Mouse (Mus musculus) right cerebral cortex, postnatal 10 days (tissue): ENCODE results near the gene Lrrn3.

Experiments
- DNase-seq, 2 experiments: peaks; one replicate each; pipeline ENCODE4 v3.0.0; 2021; ENCODE audit warnings: low spot score in 2 of 2

Gene Lrrn3

DNA sequence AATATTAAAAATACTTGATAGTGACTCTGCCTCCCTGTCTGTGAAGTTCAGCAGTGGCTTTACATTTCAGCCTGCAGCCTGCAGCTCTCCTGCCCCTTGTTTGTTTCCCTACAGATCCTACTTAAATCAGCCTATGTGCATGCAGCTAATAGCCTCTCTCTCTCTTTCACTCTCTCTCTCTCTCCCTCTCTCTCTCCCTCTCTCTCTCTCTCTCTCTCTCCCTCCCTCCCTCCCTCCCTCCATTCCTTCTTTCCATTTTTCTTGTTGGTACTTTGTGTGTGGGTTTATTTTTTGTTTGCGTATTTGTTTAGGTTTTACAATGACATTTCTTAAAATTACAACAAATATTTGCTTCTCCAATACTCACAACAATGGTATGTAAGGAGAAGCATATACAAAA is at the start of gene Lrrn3:
Gene Lrrn3, minus strand, starts transcription at position 101 of the 400 bp plus-strand sequence.
- DNase-seq, result no peak

DNA sequence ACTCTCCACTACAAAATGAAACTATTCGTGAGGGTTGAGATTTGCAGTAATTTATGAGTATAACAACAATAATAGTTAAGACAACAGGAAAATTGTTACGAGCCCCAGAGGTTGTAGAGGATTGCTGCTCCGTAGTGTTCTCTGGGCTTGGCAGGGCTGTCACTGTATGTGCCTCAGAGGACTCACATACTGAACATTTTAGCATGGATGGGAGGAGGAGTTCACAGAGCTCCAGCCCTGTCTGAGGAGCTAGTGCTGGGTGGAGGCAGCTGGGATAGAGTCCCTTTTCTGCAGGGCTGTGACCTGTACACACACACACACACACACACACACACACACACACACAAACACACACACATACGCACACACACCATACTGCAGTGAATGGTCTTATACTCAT is 42.2 kb upstream of the Lrrn3 start:
- no peak for DNase-seq

DNA sequence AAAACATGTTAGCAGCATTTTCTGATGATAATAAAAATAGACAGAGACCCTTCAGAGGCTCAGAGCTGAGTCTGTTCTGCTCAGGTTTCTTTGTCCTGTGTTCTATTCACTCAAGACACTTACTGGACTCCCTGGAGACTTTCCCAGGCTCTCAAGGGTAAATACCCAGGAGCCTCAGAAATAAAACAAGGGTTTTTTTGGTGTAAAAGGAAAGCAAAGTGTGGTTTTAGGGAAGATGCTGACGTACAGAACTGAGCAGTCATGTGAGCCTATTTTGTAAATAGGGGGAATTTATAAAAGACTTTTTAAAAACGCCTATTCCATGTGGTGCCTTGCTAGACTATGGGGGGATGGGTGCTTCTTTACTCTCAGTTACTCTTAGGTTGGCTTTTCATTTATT is 40.5 kb upstream of the Lrrn3 start:
- no peak for DNase-seq

DNA sequence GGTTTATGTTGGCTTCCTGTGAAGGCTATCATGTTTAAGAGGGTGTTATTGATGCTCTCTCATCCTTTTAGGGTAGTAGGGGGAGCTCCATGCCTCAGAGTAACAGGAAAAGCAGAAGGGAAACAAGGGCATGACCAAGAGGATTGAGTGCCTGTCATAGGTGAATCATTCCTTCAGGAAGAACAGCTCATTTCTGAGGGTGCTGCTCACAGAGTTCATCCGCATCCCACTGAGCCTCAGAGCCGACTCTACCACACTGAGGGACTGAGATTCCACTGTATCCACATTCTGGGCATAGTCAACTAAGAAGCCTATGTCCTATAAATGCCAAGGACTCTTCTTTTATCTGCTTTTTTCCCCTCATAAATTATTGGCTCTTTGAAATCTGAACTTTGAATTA is 35.4 kb upstream of the Lrrn3 start:
- no peak for DNase-seq

DNA sequence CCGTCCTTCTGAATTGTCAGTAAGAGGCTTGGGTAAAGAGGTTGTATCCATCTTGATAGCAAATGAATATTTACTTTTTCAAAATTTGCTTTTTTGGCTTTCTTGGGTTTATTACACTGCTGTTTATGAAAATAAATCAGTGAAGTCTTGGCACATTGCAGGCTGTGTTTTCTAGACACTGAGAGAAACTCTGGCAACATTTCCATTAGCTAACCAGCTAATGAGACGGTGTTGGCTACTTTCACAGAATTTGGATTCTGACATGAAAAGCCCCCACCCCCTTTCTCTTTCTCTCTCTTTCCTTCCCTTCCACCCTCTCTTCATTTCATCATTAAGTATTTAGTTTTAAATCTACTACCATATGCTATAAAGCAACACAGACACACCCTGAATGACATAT is 34.1 kb upstream of the Lrrn3 start:
- DNase-seq, result no peak

DNA sequence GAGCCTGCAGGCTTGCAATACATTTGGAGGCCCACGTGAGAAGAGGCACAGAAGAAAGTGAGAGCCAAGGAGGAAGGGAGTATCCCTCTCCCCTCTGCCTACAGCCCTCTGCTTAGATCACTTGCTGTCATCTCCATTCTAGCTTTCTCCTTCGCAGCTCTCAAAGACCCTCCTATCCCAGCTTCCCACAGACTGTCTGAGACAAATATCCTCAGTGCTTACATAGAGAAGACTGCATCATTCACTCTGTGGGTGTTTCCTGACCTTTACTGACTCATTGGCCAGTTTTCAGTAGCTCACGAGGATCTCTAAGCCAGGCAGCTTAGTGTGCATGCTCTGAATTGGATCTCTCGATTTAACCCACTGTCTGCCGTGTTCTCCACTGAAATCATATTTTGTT is 32.7 kb upstream of the Lrrn3 start:
- no peak for DNase-seq

DNA sequence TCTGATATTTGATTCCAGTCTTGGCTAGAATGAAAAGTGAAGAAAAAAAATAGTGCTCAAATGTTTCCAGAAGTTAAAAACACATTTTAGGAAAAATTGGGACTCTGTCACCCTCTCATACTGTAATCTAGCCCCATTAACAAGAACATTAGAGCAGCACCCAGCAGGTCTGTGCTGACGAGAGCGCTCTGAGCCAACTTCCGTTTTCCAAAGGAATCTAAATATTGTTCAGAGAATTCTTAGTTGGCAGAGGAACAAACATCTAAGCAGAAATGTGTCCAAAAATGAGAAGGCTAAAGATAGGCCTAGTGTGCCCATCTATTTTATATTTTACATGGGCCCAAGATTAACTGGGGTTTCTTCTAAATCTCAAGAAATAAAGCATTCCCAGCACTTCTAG is 24.4 kb upstream of the Lrrn3 start:
- DNase-seq, result peak; percentile 38 to 43

DNA sequence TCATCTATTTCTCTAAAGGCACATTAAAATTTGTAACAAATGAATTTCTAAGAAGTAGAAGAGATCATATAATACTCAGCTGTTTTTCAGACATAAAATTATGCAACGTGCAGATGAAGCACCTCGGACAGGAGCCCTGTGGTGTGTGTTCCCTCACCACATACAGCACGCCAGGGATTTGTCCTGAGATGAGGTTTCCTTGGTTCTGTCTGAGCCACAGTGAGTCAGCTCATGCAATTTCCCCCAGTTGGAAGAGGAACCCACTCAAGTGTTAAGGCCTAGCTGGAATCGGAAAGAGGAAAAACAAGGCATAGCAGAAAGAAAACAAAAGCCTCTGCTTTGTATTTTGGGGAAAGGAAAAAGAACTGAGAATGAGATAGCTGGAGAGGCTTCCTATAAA is 22.4 kb upstream of the Lrrn3 start:
- no peak for DNase-seq

DNA sequence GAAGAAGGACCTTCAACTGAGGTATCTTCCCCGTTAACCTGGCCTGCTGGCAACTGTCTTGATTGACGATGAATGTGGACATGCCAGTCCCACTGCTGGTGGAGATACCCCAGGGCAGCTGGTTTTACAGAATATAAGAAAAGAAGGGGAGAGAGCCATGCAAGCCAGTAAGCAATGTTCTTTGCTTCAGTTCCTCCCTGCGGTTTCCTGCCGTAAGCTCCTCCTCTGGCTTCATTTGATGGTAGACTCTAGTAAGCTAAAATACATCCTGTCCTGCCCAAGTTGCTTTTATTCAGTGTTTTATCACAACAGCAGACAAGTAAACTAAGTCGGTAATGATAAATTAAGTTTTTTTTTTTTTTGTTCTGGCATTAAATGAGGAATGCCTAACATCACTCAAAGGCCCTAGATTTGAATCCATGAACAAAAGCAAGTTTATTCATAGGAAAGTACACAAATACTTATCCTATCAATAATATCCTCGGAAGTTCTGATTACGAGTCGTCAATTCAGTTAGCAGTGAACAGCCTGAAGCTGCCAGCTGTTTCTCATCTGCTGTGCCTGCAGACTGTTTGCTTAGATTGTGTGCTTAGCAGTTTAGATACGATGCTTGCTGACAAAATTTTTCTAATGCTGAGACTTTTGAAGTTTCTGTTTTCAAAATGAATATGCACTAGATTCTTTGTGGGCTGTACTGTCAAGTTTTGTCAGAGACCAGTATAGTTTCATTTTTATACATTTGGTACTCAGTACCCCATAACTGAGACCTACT is 14.0 kb upstream of the Lrrn3 start:
- DNase-seq, result no peak

DNA sequence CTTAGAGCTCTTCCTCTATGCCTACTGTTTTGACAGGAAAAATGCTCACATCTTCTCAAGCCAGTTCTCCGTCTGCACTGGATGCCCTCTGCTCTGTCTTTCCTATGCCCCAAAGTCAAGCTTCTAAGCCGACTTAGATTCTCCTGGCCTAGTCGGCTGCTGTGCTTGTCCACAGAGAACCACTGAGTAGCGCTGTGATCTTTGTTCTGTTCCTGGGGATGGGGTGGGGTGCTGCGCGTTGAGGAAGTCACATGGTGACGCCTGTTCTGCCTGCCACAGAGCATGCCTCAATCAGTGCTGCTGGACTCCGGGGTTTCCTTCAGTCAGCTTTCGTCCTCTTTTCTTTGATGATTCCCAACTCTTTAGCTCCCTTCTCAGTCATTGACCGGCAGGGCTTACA is 8.4 kb upstream of the Lrrn3 start:
- DNase-seq, result no peak

DNA sequence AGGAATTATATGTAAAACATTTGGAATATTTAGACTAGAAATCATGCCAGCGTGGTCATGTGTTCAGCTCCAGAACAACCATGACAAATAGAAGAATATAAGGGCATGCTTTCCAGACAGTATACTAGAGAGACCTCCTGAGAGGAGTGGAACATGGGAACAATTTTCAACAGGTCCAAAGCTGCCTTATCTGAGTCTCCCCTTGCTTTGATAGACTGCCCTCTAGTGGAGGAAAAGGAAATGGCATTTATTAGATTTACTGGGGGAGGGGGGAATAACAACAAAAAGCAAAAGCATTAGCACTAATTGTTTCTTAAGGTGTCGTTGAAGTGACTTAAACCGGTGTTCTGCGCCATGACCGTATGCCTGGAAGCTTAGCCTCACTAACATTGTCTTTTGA is 774 bp upstream of the Lrrn3 start:
- DNase-seq, result no peak

DNA sequence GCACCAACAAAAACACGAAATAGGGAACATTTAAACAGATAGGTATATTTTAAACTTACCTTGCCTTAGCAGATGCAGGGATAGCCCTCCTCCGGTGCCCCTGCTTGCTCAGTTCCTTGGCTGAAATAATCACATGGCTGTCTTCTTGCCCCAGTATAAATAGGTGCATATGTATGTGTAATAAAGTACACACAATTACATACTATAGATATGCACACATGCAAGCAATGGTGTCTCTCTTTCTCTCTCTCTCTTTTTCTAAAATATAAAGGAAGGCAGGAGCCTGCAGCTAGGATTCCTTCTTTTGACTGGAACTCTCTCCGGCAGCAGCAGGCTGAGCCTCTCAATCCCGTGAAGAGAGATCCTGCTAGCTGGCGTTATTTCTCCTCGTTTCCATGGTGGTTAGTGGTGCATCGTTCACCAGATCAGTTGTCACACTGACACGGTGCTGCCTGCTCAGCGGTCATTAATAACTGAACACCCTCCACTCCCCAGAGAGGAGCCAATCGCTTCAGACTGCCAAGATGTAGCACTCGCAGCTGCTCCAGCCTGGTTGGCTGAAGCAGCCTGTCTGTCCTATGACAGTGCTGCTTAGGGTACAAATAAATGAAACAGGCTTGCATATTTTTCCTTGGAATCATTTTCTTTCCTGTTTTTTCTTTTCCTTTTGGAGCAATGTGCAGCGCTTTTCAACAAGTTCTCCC is 567 bp downstream of the Lrrn3 start:
- peak; percentile 89 to 94 for DNase-seq

DNA sequence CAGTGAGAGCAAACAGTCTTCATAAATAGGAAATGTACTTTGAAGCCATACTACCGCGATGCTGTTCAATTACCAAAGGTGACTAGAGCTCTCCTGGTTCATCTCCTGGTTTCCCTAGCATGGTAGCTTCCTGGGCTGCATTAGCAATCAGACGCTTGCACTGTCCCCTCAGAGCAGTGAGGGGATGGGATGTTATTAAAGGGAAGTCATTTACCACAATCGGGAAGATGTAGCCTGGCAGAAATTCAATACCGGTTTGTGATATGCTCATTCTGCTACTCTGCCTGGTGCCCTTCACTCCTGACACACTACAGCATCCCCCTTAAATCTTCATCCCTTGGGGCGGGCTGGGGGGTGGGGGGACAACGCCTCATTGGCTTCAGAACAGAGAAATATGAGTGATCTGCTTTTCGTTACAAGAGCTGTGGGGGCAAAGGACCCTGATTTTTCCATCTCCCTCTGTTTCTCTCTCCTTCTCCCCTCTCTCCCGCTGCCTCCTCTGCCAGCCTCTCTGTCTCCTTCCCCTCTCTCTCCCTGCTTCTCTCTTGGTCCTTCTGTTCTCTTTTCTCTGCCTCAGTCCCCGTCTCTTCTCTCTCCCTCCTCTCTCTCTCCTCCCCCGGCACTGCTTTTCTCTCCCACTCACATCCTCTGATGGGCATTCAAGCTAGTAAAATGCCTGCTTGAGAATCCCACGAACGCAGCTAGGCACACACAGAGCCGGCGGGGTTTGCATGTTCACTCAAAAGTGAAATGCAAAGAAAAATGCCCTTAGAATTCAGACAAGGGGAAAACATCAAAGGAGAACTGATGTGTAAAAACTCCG is 1.3 kb downstream of the Lrrn3 start:
- DNase-seq, result peak; percentile 70 to 71

DNA sequence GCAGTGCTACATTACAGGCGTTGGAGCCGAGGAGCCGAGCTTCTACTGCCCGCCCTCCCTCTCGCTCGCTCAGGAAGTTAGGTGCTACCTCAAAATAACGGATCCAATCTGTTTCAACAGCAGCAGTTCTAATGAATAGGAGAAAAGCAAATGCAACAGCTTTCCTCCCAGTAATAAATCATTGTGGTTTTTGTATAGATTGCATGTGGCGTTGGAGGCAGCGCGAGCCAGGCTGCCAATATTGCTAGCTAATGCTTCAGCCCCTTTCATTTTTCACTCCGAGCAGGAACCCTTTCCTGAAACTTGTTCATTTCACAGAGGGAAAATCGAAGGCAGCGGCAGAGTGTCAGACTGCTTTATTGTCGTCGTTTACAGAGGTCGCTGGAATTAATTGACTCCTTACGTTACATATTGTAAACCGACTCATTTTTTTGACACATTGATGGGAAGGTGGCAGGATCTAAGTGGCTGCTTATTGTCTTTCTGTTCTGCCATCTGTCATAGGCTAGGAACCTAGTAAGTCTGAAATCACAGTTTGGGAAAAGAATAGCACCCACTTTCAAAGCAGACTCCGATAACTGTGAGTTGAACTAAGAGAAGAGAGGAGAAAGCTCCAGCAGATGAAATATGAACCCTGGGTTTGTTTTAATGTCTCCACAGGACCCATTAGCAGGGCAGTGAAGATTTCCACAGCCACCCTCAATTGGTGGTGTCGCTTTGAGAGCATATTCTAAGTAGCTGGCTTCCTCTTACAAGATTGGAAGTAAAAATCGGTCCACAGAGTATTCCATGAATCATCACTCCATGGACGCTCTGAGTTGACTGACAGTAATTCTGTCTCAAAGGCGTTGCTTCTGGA is 2.4 kb downstream of the Lrrn3 start:
- peak; percentile 33 to 38 for DNase-seq

DNA sequence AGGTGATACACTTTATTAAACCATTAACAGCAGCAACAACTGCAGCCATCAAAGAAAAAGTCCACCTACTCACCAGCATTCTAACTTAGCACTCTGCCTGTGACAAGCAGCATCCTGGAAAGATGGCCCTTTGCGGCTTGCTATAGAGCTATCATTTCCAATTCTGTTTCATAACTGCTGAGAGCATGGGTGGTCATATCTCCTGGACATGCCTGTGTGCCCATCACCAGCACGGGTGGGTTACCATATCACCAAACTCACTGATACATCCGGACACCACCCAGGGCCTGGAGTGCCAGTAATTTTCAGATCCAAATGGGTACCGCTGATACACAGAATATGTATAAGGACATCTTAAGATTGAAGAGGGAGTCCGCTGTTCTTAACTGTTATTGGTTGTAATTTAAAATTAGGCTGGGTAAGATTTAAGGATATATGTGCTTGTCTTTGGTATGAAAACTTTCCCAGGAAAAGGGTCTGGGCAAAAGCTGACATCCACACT is 3.1 kb downstream of the Lrrn3 start:
- DNase-seq, result peak; percentile 30 to 34

DNA sequence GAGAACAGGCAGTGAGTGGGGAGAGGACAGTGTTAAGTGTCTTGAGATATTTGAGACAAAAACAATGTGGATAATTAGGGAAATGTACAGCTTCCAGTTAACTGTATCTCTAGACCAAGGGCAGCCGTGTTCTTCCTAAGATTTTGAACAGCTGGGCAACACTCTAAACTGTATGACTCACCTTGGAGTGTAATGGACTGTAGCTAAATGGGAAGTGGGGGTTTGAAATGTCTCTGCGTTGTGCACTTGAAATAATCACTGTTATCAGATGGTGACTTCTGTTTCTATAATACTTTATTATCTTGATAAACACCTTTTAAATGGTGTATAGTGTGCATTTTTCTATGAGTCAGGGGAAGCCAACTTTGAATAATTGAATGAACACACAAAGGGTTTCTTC is 4.7 kb downstream of the Lrrn3 start:
- DNase-seq, result no peak

DNA sequence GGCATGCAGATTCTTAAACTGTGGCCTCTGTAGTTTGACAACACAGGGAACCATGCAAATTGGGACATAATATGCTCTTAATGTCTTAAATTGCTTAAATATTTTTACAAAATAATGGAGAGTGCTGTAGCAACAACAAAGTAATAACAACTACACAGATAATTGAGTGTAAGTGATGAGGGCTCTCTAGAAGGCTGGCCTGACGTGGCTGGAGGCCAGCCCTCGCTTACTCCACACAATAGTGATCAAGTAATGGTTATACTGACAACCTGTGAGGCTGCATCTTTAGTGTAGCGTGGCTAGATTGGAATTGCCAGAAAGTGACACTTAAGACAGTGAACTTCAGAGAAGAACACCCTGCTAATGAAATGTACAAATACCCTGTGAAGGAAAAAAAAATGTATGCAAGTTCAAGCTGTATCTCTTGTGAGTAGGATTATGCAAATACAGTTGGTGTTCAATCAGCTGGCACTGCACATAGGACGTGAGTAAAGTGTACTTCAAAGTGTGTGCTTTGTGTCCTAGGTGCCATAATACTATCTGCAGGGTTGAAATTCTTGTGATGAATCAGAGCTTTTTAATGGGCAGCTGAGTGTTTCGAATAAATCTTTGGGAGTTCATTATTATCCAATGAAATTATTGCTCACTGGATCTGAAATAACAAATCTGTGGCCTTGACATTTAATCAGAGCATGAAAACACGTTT is 17.0 kb downstream of the Lrrn3 start:
- no peak for DNase-seq

DNA sequence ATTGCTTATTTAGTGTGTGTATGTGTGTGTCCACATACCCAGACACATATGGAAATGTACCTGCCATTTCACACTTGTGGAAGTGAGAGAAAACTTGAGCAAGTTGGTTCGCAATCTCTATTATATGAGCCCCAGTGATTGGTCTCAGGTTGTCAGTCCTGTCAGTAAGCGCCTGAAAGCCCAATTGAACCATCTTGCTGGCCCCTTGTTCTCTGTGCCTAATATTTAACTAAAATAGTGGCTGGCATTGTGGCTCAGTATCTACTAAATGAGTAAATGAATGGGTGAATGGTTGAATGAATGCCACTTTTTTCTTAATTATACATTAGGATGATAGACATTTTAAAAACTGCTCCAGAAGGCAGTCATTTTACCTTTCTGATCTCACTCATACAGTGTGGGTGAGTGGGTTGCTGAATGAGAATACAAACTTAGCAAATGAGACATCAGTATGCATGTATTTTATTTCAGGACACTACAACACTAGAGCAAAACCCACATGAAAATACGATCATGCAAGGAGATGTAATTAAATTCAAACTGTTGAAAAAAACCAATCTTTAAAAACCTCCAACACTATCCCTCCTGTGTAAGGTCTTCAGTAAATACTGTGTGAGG is 17.7 kb downstream of the Lrrn3 start:
- DNase-seq, result no peak

DNA sequence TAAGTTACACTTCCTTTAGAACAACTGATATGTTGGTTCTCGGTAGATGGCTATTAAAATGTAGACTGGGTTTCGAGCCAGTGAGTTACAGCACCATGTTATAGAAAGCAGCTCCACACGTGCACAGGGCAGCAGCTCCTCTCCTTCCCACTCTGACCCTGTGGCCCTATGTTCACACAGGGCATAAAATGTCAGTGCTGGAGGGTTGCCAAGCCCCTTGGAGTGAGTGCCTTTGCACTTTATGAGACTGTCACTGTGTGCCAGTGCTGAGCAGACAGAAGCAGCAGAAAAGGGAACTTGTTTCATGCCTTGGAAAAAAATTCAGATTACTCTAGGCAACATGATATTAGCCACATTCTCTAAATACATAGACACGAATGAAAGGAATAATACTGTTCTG is 47.8 kb downstream of the Lrrn3 start:
- peak in 1 of 2 experiments; percentile 34 for DNase-seq
